Mouse (Mus musculus): ENCODE results near the gene Gm20441. TPM values are rescaled to one million over a fixed set of nuclear protein-coding genes. Genes with fewer than 3 reads are reported as not detected.

Gene Gm20441
- polyA plus RNA-seq, 1 experiment, result not detected

- 43% methylated on average over 11 of the region's 11 CpGs for WGBS
- TF ChIP-seq POLR2A (IDR thresholded peaks at IDR 0.05; ENCODE audit: low read depth, low read length) (no peak), CTCF (conservative IDR thresholded peaks at IDR 0.05; ENCODE audit: insufficient read depth, insufficient read length, low read depth, low read length) (no peak)
- Histone ChIP-seq H3K36me3 (ENCODE audit: control insufficient read depth, insufficient read depth, low read length) (no peaks in the 10 kb centered on the region), H3K4me3 (ENCODE audit: insufficient read depth, low read depth, low read length) (peak overlapping the region; percentile 69), H3K27me3 (replicated peaks; ENCODE audit: control insufficient read depth, insufficient read depth, low read length) (no peaks in the 10 kb centered on the region), H3K27ac (ENCODE audit: insufficient read depth, low read depth, low read length) (peak overlapping the region; percentile 86), H3K4me1 (ENCODE audit: control insufficient read depth, insufficient read depth, low read length) (peaks cover 12% of the 10 kb centered on the region)
- DNase-seq, result peak; percentile 33
These were observed 16.2 kb upstream of the Gm20441 start for GRCm38 (mm10) chr10:75796731-75797516.

GRCm38 (mm10) chr10:75794880-75795279, 14.1 kb upstream of the Gm20441 start:
- DNase-seq, result peak; percentile 89
- TF ChIP-seq POLR2A (IDR thresholded peaks at IDR 0.05; ENCODE audit: low read depth, low read length) (no peak), CTCF (conservative IDR thresholded peaks at IDR 0.05; ENCODE audit: insufficient read depth, insufficient read length, low read depth, low read length) (no peak)
- 22% methylated on average over 3 of the region's 3 CpGs for WGBS
- Histone ChIP-seq H3K4me3 (ENCODE audit: insufficient read depth, low read depth, low read length) (no peak overlapping the region), H3K27ac (ENCODE audit: insufficient read depth, low read depth, low read length) (peak overlapping the region; percentile 72), H3K4me1 (ENCODE audit: control insufficient read depth, insufficient read depth, low read length) (peaks cover 20% of the 10 kb centered on the region), H3K36me3 (ENCODE audit: control insufficient read depth, insufficient read depth, low read length) (no peaks in the 10 kb centered on the region), H3K27me3 (replicated peaks; ENCODE audit: control insufficient read depth, insufficient read depth, low read length) (no peaks in the 10 kb centered on the region)

DNA sequence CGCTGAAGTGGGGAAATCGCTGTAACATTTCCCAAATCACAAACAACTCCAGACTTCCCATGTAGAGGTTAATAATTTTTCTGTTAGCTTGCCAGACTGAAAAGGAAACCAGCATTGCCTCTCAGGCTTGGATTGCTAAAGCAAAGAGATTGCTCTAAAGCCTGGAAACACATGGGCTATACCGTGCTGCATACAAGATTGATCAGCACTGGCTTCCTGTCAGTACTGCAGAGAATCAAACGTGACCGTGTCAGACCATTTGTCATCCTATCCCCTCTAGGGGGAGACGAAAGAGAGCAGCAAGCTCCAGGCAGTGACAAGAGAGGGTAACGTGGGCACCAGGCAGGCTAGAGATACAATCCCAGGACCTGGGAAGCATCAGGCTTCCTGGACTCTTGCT, 10.0 kb upstream of the Gm20441 start:
- H3K27me3 ChIP-seq (replicated peaks; ENCODE audit: control insufficient read depth, insufficient read depth, low read length), result no peaks in the 10 kb centered on the region
- H3K4me1 ChIP-seq (ENCODE audit: control insufficient read depth, insufficient read depth, low read length), result peaks cover 22% of the 10 kb centered on the region
- H3K27ac ChIP-seq (ENCODE audit: insufficient read depth, low read depth, low read length), result peak overlapping the region; percentile 32
- no peaks in the 10 kb centered on the region for H3K36me3 ChIP-seq (ENCODE audit: control insufficient read depth, insufficient read depth, low read length)
- WGBS, result 8% methylated on average over 7 of the region's 7 CpGs
- TF ChIP-seq CTCF (conservative IDR thresholded peaks at IDR 0.05; ENCODE audit: insufficient read depth, insufficient read length, low read depth, low read length) (0 out of 2 replicates have a peak, but pooled peaks have one; percentile 20), POLR2A (IDR thresholded peaks at IDR 0.05; ENCODE audit: low read depth, low read length) (no peak)
- DNase-seq, result no peak
- no peak overlapping the region for H3K4me3 ChIP-seq (ENCODE audit: insufficient read depth, low read depth, low read length)

DNA sequence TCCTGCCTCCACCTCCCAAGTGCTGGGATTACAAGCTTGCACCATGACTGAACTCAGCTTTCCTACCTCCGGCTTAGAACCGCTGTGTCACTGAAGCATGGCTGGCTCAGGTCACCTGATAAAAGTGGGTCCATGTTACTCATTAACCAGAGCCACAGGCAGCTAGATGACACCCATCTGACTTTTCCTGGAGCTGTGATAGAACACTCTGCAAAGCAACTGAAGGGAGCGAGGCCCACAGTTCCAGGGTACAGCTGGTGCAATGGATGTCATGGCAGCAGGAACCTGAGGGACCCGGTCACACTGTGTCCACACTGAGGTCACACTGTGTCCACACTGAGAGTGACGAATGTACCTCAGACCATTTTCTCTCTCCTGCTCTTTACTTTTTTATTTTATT, 9.1 kb upstream of the Gm20441 start:
- Histone ChIP-seq H3K27ac (ENCODE audit: insufficient read depth, low read depth, low read length) (peak overlapping the region; percentile 18; the same call in 1 of the 2 replicates), H3K4me1 (ENCODE audit: control insufficient read depth, insufficient read depth, low read length) (peaks cover 16% of the 10 kb centered on the region), H3K36me3 (ENCODE audit: control insufficient read depth, insufficient read depth, low read length) (no peaks in the 10 kb centered on the region), H3K27me3 (replicated peaks; ENCODE audit: control insufficient read depth, insufficient read depth, low read length) (no peaks in the 10 kb centered on the region), H3K4me3 (ENCODE audit: insufficient read depth, low read depth, low read length) (no peak overlapping the region)
- 42% methylated on average over 5 of the region's 5 CpGs for WGBS
- TF ChIP-seq CTCF (conservative IDR thresholded peaks at IDR 0.05; ENCODE audit: insufficient read depth, insufficient read length, low read depth, low read length) (no peak), POLR2A (IDR thresholded peaks at IDR 0.05; ENCODE audit: low read depth, low read length) (no peak)
- peak; percentile 93 for DNase-seq

- no peak for DNase-seq
- no peak overlapping the region for H3K4me3 ChIP-seq (ENCODE audit: insufficient read depth, low read depth, low read length)
- WGBS, result 83% methylated on average over 6 of the region's 6 CpGs
- H3K27ac ChIP-seq (ENCODE audit: insufficient read depth, low read depth, low read length), result no peak overlapping the region
- TF ChIP-seq CTCF (conservative IDR thresholded peaks at IDR 0.05; ENCODE audit: insufficient read depth, insufficient read length, low read depth, low read length) (no peak), POLR2A (IDR thresholded peaks at IDR 0.05; ENCODE audit: low read depth, low read length) (no peak)
- H3K27me3 ChIP-seq (replicated peaks; ENCODE audit: control insufficient read depth, insufficient read depth, low read length), result no peaks in the 10 kb centered on the region
- H3K36me3 ChIP-seq (ENCODE audit: control insufficient read depth, insufficient read depth, low read length), result no peaks in the 10 kb centered on the region
- peaks cover 10% of the 10 kb centered on the region; the same call in 1 of the 2 replicates for H3K4me1 ChIP-seq (ENCODE audit: control insufficient read depth, insufficient read depth, low read length)
These were observed 8.5 kb upstream of the Gm20441 start for GRCm38 (mm10) chr10:75789081-75789735.

- no peak overlapping the region for H3K27ac ChIP-seq (ENCODE audit: insufficient read depth, low read depth, low read length)
- TF ChIP-seq CTCF (conservative IDR thresholded peaks at IDR 0.05; ENCODE audit: insufficient read depth, insufficient read length, low read depth, low read length) (no peak), POLR2A (IDR thresholded peaks at IDR 0.05; ENCODE audit: low read depth, low read length) (no peak)
- no peaks in the 10 kb centered on the region for H3K36me3 ChIP-seq (ENCODE audit: control insufficient read depth, insufficient read depth, low read length)
- 86% methylated on average over 8 of the region's 8 CpGs for WGBS
- DNase-seq, result no peak
- peaks cover 10% of the 10 kb centered on the region; the same call in 1 of the 2 replicates for H3K4me1 ChIP-seq (ENCODE audit: control insufficient read depth, insufficient read depth, low read length)
- H3K4me3 ChIP-seq (ENCODE audit: insufficient read depth, low read depth, low read length), result no peak overlapping the region
- no peaks in the 10 kb centered on the region for H3K27me3 ChIP-seq (replicated peaks; ENCODE audit: control insufficient read depth, insufficient read depth, low read length)
These were observed 7.5 kb upstream of the Gm20441 start for GRCm38 (mm10) chr10:75788277-75788676.

- H3K4me3 ChIP-seq (ENCODE audit: insufficient read depth, low read depth, low read length), result no peak overlapping the region
- peak; percentile 23 for DNase-seq
- 42% methylated on average over 1 of the region's 1 CpGs for WGBS
- H3K4me1 ChIP-seq (ENCODE audit: control insufficient read depth, insufficient read depth, low read length), result peaks cover 6% of the 10 kb centered on the region; the same call in 1 of the 2 replicates
- H3K27me3 ChIP-seq (replicated peaks; ENCODE audit: control insufficient read depth, insufficient read depth, low read length), result no peaks in the 10 kb centered on the region
- no peak for TF ChIP-seq POLR2A (IDR thresholded peaks at IDR 0.05; ENCODE audit: low read depth, low read length)
- no peak for TF ChIP-seq CTCF (conservative IDR thresholded peaks at IDR 0.05; ENCODE audit: insufficient read depth, insufficient read length, low read depth, low read length)
- H3K36me3 ChIP-seq (ENCODE audit: control insufficient read depth, insufficient read depth, low read length), result no peaks in the 10 kb centered on the region
- H3K27ac ChIP-seq (ENCODE audit: insufficient read depth, low read depth, low read length), result no peak overlapping the region
These were observed 4.7 kb upstream of the Gm20441 start for GRCm38 (mm10) chr10:75785442-75785841.

Data from kidney, adult 2 months (tissue).